Comparison of ENCODE assay signal across 8 mouse cellular contexts in the genomic region with DNA sequence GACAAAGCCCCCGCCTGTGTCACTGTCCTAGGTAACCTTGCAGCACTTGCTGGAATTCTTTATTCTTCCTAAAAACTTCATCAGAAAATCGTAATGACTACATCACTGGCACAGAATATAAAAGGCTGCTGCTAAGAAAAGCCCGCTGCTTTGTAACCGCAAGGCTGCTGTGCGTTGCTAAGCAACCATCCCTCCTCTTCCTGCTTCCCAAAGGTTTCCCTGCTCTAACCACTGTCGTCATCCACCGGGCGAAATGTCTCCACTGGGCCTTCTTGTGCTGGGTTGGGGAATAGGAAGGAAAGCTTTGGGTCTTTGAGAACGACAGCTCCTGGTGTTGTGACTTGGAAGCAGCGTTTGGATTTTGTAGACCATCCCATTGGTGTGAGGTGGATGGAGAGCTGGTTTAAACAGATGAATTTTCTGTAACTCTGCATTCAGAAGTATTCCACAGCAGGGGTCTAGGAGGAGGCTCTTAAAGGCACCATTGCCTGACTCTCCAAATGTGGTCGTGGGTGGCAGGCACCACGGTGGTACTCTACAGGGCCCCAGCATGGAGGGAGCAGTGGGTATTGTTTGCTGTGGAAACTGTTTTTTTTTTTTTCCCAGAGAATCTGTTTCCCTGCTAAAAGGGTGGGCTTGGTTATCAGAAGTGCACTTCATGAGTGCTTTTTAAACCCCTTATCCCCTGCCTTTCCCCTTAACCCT.
DNase-seq lines count a peak whose midpoint lies in the region; ATAC-seq and TF ChIP-seq lines count a peak whose summit lies in the region.
"Had no signal": no experiment of that assay in that cellular context is flagged by ENCODE, and none has a peak within 500 bp of the region (broad histone marks: within the 10 kb centered on the region; RNA-seq: fewer than 3 reads in every experiment).

No protein-coding gene starts in this region.

- H3K27ac ChIP-seq in embryonic facial prominence, embryonic 11.5 days (replicated peaks; ENCODE audit: low read depth, low read length): no peak overlapping the region
- peak overlapping the region; percentile 79 for H3K27ac ChIP-seq in hindbrain, postnatal 0 days
- H3K27ac ChIP-seq in midbrain, embryonic 12.5 days (replicated peaks): peak overlapping the region; percentile 88
- no peak overlapping the region for H3K27ac ChIP-seq in kidney, embryonic 14.5 days (ENCODE audit: low read depth, low read length)
- H3K27ac ChIP-seq: limb, embryonic 15.5 days had no signal

- no peaks in the 10 kb centered on the region for H3K27me3 ChIP-seq in embryonic facial prominence, embryonic 11.5 days (ENCODE audit: control insufficient read depth, insufficient read depth, low read length)
- no peaks in the 10 kb centered on the region for H3K27me3 ChIP-seq in hindbrain, postnatal 0 days (ENCODE audit: insufficient read depth, low read length)
- no peaks in the 10 kb centered on the region for H3K27me3 ChIP-seq in midbrain, embryonic 12.5 days
- no peaks in the 10 kb centered on the region; the same call in 1 of the 2 replicates for H3K27me3 ChIP-seq in kidney, embryonic 14.5 days (ENCODE audit: control insufficient read depth, insufficient read depth, low read length)
- H3K27me3 ChIP-seq: limb, embryonic 15.5 days had no signal

- no peak for TF ChIP-seq POLR2A in brain, embryonic 14.5 days (IDR thresholded peaks at IDR 0.05; ENCODE audit: borderline replicate concordance, extremely low read depth, insufficient read depth, insufficient read length, poor library complexity, severe bottlenecking)

- ATAC-seq in embryonic facial prominence, embryonic 11.5 days (replicated peaks; ENCODE audit: insufficient number of reproducible peaks, low FRiP score, low TSS enrichment, low read depth): peak; percentile 55; the same call in 1 of the 2 replicates
- ATAC-seq in hindbrain, postnatal 0 days: peak; percentile 88
- ATAC-seq in midbrain, embryonic 12.5 days (ENCODE audit: low FRiP score, low read depth): peak; percentile 74
- ATAC-seq in kidney, embryonic 14.5 days (ENCODE audit: low FRiP score, low TSS enrichment): no peak; the same call in 1 of the 2 replicates

- no peaks in the 10 kb centered on the region for H3K9me3 ChIP-seq in embryonic facial prominence, embryonic 11.5 days (replicated peaks; ENCODE audit: control insufficient read depth, low read length)
- H3K9me3 ChIP-seq in hindbrain, postnatal 0 days (ENCODE audit: low read length): no peaks in the 10 kb centered on the region
- H3K9me3 ChIP-seq in midbrain, embryonic 12.5 days: no peaks in the 10 kb centered on the region
- no peaks in the 10 kb centered on the region for H3K9me3 ChIP-seq in kidney, embryonic 14.5 days (ENCODE audit: control insufficient read depth, low read length)
- H3K9me3 ChIP-seq: limb, embryonic 15.5 days had no signal

- peak overlapping the region; percentile 16; the same call in 1 of the 2 replicates for H3K4me2 ChIP-seq in embryonic facial prominence, embryonic 11.5 days (ENCODE audit: low read depth, low read length)
- H3K4me2 ChIP-seq in hindbrain, postnatal 0 days (ENCODE audit: low read depth, low read length): peak overlapping the region; percentile 42
- H3K4me2 ChIP-seq in midbrain, embryonic 12.5 days (replicated peaks): peak overlapping the region; percentile 43
- no peak overlapping the region for H3K4me2 ChIP-seq in kidney, embryonic 14.5 days (replicated peaks; ENCODE audit: low read depth, low read length)
- H3K4me2 ChIP-seq: limb, embryonic 15.5 days had no signal

- no peaks in the 10 kb centered on the region for H3K4me1 ChIP-seq in embryonic facial prominence, embryonic 11.5 days (ENCODE audit: control insufficient read depth, insufficient read depth, low read length)
- peaks cover 21% of the 10 kb centered on the region; the same call in 1 of the 2 replicates for H3K4me1 ChIP-seq in hindbrain, postnatal 0 days (ENCODE audit: insufficient read depth, low read length)
- peaks cover 89% of the 10 kb centered on the region for H3K4me1 ChIP-seq in midbrain, embryonic 12.5 days
- H3K4me1 ChIP-seq in kidney, embryonic 14.5 days (ENCODE audit: control insufficient read depth, insufficient read depth, low read length): no peaks in the 10 kb centered on the region

- no peaks in the 10 kb centered on the region for H3K36me3 ChIP-seq in embryonic facial prominence, embryonic 11.5 days (replicated peaks; ENCODE audit: control insufficient read depth, insufficient read depth, low read depth, low read length)
- H3K36me3 ChIP-seq in hindbrain, postnatal 0 days (ENCODE audit: insufficient read depth, low read length): no peaks in the 10 kb centered on the region
- H3K36me3 ChIP-seq in midbrain, embryonic 12.5 days: peaks cover 24% of the 10 kb centered on the region
- H3K36me3 ChIP-seq in kidney, embryonic 14.5 days (ENCODE audit: control insufficient read depth, insufficient read depth, low read length): no peaks in the 10 kb centered on the region
- H3K36me3 ChIP-seq: limb, embryonic 15.5 days had no signal

- 11% methylated on average over 12 of the region's 12 CpGs for WGBS in embryonic facial prominence, embryonic 11.5 days
- 2% methylated on average over 12 of the region's 12 CpGs for WGBS in hindbrain, postnatal 0 days
- WGBS in midbrain, embryonic 12.5 days: 2% methylated on average over 12 of the region's 12 CpGs
- WGBS in kidney, embryonic 14.5 days: 13% methylated on average over 12 of the region's 12 CpGs

- no peak overlapping the region for H3K9ac ChIP-seq in embryonic facial prominence, embryonic 11.5 days (replicated peaks; ENCODE audit: low read length)
- H3K9ac ChIP-seq in hindbrain, postnatal 0 days (replicated peaks; ENCODE audit: low read length): peak overlapping the region; percentile 30; the same call in 1 of the 2 replicates
- H3K9ac ChIP-seq in midbrain, embryonic 12.5 days (replicated peaks): peak overlapping the region; percentile 24; the same call in 1 of the 2 replicates
- no peak overlapping the region for H3K9ac ChIP-seq in kidney, embryonic 14.5 days (ENCODE audit: low read depth, low read length)
- H3K9ac ChIP-seq: limb, embryonic 15.5 days had no signal

- DNase-seq in brain, embryonic 14.5 days (ENCODE audit: low read depth): peak; percentile 97
- DNase-seq in embryonic facial prominence, embryonic 11.5 days (ENCODE audit: low spot score): peak; percentile 81
- peak; percentile 90 for DNase-seq in hindbrain, postnatal 0 days (ENCODE audit: low spot score)
- no peak for DNase-seq in testis, postnatal 10 days (ENCODE audit: low spot score)
- DNase-seq in spleen, postnatal 14 days (ENCODE audit: low spot score in 2 of 2): no peak

- no peak for TF ChIP-seq CTCF in brain, embryonic 14.5 days (IDR thresholded peaks at IDR 0.05; ENCODE audit: borderline replicate concordance, extremely low read depth, insufficient read depth, insufficient read length)
- 0 out of 2 replicates have a peak, but pooled peaks have one; percentile 18 for TF ChIP-seq CTCF in hindbrain, postnatal 0 days (IDR thresholded peaks at IDR 0.05; ENCODE audit: low read depth)

- no peak overlapping the region for H3K4me3 ChIP-seq in embryonic facial prominence, embryonic 11.5 days (ENCODE audit: low read depth, low read length)
- 0 out of 2 replicates have a peak overlapping the region, but pooled peaks have one; percentile 1 for H3K4me3 ChIP-seq in hindbrain, postnatal 0 days (ENCODE audit: low read length)
- peak overlapping the region; percentile 15; the same call in 1 of the 2 replicates for H3K4me3 ChIP-seq in midbrain, embryonic 12.5 days
- no peak overlapping the region for H3K4me3 ChIP-seq in kidney, embryonic 14.5 days (ENCODE audit: low read length)
- H3K4me3 ChIP-seq: limb, embryonic 15.5 days had no signal

Comparison
In these comparisons a context has a peak if more than half of its experiments do, and no peak if none do; other contexts are left out.
1. DNase-seq: peak in brain, embryonic 14.5 days (single experiment), embryonic facial prominence, embryonic 11.5 days (single experiment) and hindbrain, postnatal 0 days (single experiment); none in testis, postnatal 10 days (single experiment) and spleen, postnatal 14 days (0 of 2).
2. H3K27ac ChIP-seq: peak in hindbrain, postnatal 0 days (single experiment) and midbrain, embryonic 12.5 days (single experiment); none in embryonic facial prominence, embryonic 11.5 days (single experiment) and kidney, embryonic 14.5 days (single experiment).
3. H3K4me3 ChIP-seq: peak in hindbrain, postnatal 0 days (single experiment) and midbrain, embryonic 12.5 days (single experiment); none in embryonic facial prominence, embryonic 11.5 days (single experiment) and kidney, embryonic 14.5 days (single experiment).
4. H3K9ac ChIP-seq: peak in hindbrain, postnatal 0 days (single experiment) and midbrain, embryonic 12.5 days (single experiment); none in embryonic facial prominence, embryonic 11.5 days (single experiment) and kidney, embryonic 14.5 days (single experiment).